Mouse (Mus musculus) heart, postnatal 0 days (tissue): ENCODE measurements around the gene Creb3.

ENCODE experiments used
- CTCF ChIP-seq: IDR thresholded peaks from 2 replicates; pipeline ENCODE4 v1.5.1; 2016; ENCODE audit warnings: antibody characterized with exemption, control low read depth, low read depth
- EP300 ChIP-seq: IDR thresholded peaks from 2 replicates; pipeline ENCODE4 v1.6.1; 2016; ENCODE audit warnings: antibody characterized with exemption, low read depth

DNA sequence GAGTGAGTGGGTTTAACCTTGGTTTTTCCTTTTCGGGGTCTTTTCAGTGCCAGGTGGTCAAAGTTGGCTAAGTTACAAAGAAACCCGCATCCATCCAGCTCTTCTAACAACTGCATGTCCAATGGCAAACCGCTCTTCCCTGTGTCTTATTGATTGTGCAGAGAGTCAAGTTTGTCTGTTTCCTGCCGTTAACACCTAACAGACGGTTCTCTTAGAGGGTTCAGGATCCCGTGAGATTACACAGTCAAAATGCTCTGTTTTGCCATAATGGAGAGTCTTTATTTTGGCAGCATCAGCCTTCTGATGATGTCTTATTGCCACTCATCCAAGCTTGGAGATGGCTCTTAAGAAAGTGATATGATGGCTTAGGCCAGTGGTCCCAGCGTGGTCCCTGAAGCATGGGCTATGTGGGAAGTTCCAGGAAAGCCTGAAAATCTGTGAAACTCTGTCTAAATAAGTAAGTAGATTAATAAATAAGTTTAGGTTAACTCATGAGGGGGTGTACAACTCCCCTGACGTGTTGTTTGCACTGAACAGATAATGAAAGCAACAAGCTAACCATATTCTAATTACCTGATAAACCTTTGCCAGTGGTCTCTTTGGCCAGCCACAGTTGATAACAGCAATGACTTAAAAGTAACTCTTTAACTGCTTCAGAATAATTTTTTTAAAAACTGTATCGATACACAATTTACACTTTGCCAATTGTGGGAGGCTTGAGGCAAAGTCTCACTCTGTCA lies 38.2 kb downstream of the Creb3 start:
- TF ChIP-seq CTCF, result no peak
- TF ChIP-seq EP300, result no peak
